Mouse (Mus musculus) liver (tissue): ENCODE data around the gene Slc41a3.

ENCODE experiments used
- DNase-seq: peaks from one replicate; pipeline ENCODE4 v3.0.0-alpha.2; 2020; ENCODE audit warnings: mixed read lengths

The Slc41a3 gene

DNA sequence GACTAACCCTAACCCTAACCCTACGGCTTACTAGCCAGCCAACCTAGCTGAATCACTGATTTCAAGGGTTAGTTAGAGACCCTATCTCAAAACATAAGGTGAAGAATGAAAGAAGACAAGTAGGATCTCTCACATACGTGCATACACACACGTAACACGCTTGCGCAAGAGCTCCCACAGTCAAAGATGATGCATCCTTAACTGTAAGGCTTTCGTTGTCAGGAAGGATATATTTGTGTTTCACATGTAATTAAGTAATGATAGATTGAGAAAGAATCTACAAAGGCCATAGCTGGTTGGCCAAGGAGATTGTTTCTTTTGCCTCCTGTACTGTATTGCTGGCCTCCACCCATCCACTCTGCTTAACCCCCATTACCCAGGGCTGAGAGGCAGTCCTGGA, 83.5 kb downstream of the Slc41a3 start:
- DNase-seq = no peak

- no peak for DNase-seq
Measured at GRCm38 (mm10) chr6:90688742-90689141, 84.2 kb downstream of the Slc41a3 start.

GRCm38 (mm10) chr6:90689500-90689899, 85.0 kb downstream of the Slc41a3 start:
- no peak for DNase-seq

GRCm38 (mm10) chr6:90691935-90692334, 87.4 kb downstream of the Slc41a3 start:
- no peak for DNase-seq

- no peak for DNase-seq
Measured at GRCm38 (mm10) chr6:90692404-90692803, 87.9 kb downstream of the Slc41a3 start.

GRCm38 (mm10) chr6:90695754-90696153, 91.2 kb downstream of the Slc41a3 start:
- no peak for DNase-seq
